Mouse (Mus musculus) limb, embryonic 15.5 days (tissue): ENCODE results near the gene Armc3. TPM values are rescaled to one million over a fixed set of nuclear protein-coding genes. Genes with fewer than 3 reads are reported as not detected.

Source experiments
- polyA plus RNA-seq: library from polyadenylated mRNA; unstranded; fragments of >200 nt; fragmentation: Nextera tagmentation; extraction: Ambion mirVana; gene quantifications from 2 replicates; pipeline ENCODE4 v1.2.1, GENCODE M21; 2015

Gene Armc3
- polyA plus RNA-seq, 1 experiment from 2014 or later = 0.23 TPM

Other genes starting within 250 kb of the Armc3 start
- gene Pip4k2a, start 201.2 kb upstream of the Armc3 start, polyA plus RNA-seq = 8.2 and 10.0 TPM in 2 replicates
- 0.16 and 0.29 TPM in 2 replicates for gene 4930426L09Rik, start 201.0 kb upstream of the Armc3 start, polyA plus RNA-seq
- gene Msrb2, start 172.1 kb downstream of the Armc3 start, polyA plus RNA-seq = 22.6 and 25.4 TPM in 2 replicates
- not detected in 2 replicates for gene Ptf1a, start 246.4 kb downstream of the Armc3 start, polyA plus RNA-seq